Mouse (Mus musculus): Measurements from ENCODE around the gene 6330409D20Rik. TPM values are rescaled to one million over a fixed set of nuclear protein-coding genes. Genes with fewer than 3 reads are reported as not detected.

Gene 6330409D20Rik
- polyA plus RNA-seq (2017; shearing (Covaris generic)), result under 1 TPM; 0.48 to 0.95 TPM

DNA sequence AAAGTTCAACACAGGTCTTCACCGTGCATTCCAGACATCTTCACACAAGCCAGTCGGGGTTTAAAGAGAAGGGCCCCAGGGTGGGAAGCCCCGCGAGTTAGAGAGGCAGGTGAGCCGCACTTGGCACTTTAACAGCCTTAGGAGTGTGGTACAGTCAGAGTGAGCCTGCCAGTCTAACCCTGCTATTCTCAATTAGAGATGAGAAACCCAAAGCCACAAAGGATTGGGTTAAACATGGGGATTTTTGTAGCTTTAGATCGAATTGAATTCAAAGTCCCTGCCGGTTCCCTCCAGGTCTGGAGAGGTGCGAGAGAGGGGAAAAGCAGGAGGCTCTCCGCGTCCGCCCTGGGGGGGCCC, at the start of gene 6330409D20Rik:
Gene 6330409D20Rik (minus strand): TSS at position 101 of the 357 bp plus-strand sequence.

GRCm38 (mm10) chr2:32784048-32784681, 43.3 kb upstream of the 6330409D20Rik start, which contains the start of gene Cfap157:
TSS of gene Cfap157 (minus strand) at chr2:32784428.

DNA sequence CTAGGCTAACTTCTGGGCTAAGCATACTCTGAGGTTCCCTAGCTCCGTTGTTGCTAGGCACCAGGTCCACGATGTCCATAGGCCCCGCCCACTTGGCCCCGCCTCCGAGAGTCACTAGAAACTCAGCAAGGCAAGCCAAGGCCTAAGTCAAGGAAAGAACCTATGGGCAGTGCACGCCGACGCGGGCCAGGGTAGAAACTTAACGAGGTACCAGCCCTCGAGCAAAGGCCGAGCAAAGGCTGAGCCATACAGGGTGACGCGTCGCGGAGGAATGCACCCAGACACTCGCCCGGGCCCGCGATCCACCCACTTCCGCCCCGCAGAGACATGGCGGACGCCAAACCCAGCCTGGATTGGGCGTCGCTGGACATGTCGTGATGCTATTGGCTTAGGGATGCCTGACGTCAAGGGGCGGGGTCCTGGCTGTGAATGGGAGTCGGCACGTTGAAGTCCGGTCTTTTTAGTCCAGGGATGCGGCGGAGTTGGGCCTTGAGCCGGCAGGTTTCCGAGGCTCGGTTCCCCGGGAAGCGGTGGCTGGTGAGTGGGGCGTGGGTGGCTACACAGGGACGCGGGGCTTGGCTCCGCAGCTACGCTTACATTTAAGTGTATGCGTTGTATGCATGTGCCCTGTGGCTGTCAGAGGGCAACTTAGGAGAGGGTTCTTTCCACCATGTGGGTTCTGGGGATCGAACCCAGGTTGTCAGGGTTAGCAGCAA, 34.7 kb upstream of the 6330409D20Rik start, which contains the start of the genes Ttc16 and Ptrh1:
Gene Ttc16 (minus strand): TSS at position 275 of the 716 bp plus-strand sequence.
Gene Ptrh1 (plus strand): TSS at position 428 of the 716 bp plus-strand sequence.

DNA sequence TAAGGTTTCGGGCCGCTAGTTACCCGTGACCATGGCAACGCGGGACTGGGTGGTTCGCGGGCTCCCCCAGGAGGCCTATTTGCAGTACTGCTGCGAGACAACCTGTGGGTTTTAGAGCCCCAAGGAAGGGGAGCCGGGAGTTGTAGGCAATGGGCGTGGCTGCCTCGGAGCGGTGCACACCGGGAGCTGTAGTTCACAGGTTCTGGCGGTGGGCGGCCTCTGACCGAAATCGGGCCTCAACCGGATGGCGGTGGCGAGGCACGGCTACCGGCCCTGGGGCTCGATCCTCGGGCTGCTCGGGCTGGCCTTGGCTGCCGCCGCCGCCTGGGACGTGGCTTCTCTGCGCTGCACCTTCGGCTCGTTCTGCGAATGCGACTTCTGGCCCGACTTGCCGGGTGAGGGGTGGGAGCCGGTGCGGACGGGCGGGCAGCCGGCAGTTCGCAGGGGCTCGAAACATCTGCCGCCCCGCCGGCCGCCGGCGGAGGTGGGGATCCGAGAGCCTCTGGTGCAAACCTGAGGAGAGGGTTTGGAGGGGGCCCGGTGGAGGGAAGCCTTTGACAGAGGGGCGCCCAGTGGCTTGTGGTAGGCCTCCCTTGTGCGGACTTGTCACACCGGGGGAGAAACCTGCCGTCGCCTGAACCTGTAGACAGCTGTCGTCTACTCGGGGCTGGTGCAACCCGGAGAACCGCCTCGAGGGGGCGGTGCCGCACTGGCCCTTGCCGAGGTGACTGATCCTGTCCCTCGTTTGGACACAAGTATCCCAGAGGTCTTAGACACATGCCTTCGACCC, 16.4 kb upstream of the 6330409D20Rik start, which contains the start of gene Tor2a:
Gene Tor2a (plus strand): TSS at position 179 of the 790 bp plus-strand sequence.

DNA sequence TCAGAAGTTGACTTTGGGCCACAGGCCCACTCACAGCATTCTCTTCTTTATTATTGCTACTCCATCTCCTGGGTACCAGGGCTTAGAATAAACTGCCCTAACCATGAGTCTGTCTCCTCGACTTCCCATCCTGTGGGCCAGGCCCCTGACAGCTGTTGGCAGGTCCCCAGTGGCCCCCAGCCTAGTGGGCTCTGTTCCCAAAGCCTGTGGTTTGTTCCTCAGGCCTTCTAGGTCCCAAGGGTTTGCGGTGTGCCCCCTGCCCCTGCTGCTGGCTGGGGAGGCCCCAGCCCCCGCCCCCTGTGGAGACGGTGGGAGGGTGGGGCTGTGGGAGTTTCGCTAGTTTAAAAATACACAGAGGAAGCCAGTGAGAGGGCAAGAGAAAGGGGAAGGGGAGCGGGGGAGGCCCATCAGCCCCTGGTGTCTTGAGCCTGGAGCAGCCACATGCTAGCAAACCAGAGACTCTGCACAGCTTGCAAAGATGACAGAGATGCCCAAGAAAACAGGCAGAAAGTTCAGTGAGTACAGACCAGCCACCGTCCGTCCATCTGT, 20.1 kb downstream of the 6330409D20Rik start, which contains the start of gene Sh2d3c:
Gene Sh2d3c (plus strand): TSS at position 375 of the 549 bp plus-strand sequence.

DNA sequence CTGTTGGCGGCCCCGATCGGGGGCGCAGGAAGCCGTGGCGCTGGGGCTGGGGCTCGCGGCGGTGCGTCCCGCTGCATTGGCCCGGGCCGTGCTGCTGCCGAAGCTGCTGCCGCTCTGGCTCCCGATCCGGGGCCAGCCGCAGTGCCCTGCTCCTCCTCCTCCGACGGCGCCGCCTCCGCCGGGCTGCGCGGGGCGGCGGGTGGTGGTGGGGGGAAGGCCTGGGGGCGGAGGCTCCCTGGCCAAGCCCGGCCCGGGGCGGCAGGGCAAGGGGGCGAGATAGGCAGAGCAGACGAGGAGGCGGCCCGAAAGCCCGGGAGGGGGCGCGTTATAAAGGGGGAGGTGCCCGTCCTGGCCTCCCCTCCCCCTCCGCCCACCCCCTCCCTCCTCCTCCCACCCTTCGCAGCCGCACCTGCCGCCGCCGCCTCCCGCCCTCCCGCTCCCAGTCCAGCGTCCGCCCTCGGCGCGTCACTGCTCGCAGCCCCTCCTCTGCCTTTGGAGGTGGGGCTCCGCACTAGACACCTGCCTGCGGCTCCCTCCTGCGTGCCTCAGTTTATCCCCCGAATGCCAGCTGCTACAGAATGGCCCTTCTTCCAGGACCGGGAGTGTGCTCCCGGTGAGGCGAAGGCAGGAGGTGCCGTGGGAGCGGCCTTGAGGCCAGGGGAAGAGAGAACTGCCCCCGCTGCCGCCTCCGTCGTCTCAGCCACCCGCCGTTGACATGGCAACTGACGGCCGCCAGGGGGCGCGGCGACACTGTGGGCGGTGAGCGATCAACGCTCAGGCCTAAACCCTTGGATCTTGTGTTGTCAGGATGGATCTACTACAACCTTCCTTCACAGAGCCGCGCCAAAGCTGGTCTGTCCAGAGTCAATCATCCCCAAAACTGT, 27.6 kb downstream of the 6330409D20Rik start, which contains the start of gene Cdk9:
Gene Cdk9 (minus strand): TSS at position 143 of the 884 bp plus-strand sequence.

GRCm38 (mm10) chr2:32704021-32704421, 36.8 kb downstream of the 6330409D20Rik start, which contains the start of gene Fpgs:
TSS of gene Fpgs (minus strand) at chr2:32704145.

Other genes with a start within 250 kb of the 6330409D20Rik start
- 100 to 1,000 TPM; 118 to 128 TPM for gene Fam102a, start 205.7 kb downstream of the 6330409D20Rik start, polyA plus RNA-seq (2017; shearing (Covaris generic))
- gene Dpm2, start 170.2 kb downstream of the 6330409D20Rik start, polyA plus RNA-seq (2017; shearing (Covaris generic)), result 100 to 1,000 TPM; 117 to 126 TPM
- under 1 TPM in 1 of 2 experiments, not detected in 1; 0.52 TPM for gene Pip5kl1, start 166.2 kb downstream of the 6330409D20Rik start, polyA plus RNA-seq (2017; shearing (Covaris generic))
- not detected for gene 9430097D07Rik, start 165.3 kb downstream of the 6330409D20Rik start, polyA plus RNA-seq (2017; shearing (Covaris generic))
- 10 to 100 TPM; 39.3 to 52.8 TPM for gene St6galnac4, start 153.9 kb downstream of the 6330409D20Rik start, polyA plus RNA-seq (2017; shearing (Covaris generic))
- 1 to 10 TPM; 5.8 to 6.5 TPM for gene St6galnac6, start 141.3 kb downstream of the 6330409D20Rik start, polyA plus RNA-seq (2017; shearing (Covaris generic))
- gene Ak1, start 119.3 kb downstream of the 6330409D20Rik start, polyA plus RNA-seq (2017; shearing (Covaris generic)), result under 1 TPM in 1 of 2 experiments, not detected in 1; 0.13 TPM
- gene Eng, start 94.4 kb downstream of the 6330409D20Rik start, polyA plus RNA-seq (2017; shearing (Covaris generic)), result under 1 TPM in 1 of 2 experiments, not detected in 1; 0.80 TPM
- gene Fpgs, start 36.9 kb downstream of the 6330409D20Rik start, polyA plus RNA-seq (2017; shearing (Covaris generic)), result 10 to 100 TPM; 11.0 to 16.7 TPM
- gene Cdk9, start 27.9 kb downstream of the 6330409D20Rik start, polyA plus RNA-seq (2017; shearing (Covaris generic)), result 100 to 1,000 TPM; 173 to 181 TPM
- 100 to 1,000 TPM; 105 to 112 TPM for gene Sh2d3c, start 20.0 kb downstream of the 6330409D20Rik start, polyA plus RNA-seq (2017; shearing (Covaris generic))
- gene Tor2a, start 16.2 kb upstream of the 6330409D20Rik start, polyA plus RNA-seq (2017; shearing (Covaris generic)), result 10 to 100 TPM; 69.8 to 78.7 TPM
- gene Ttc16, start 34.6 kb upstream of the 6330409D20Rik start, polyA plus RNA-seq (2017; shearing (Covaris generic)), result 1 to 10 TPM in 1 of 2 experiments, under 1 TPM in 1; 0.79 to 3.5 TPM
- gene Ptrh1, start 34.8 kb upstream of the 6330409D20Rik start, polyA plus RNA-seq (2017; shearing (Covaris generic)), result 1 to 10 TPM; 2.9 to 4.3 TPM
- under 1 TPM; 0.15 to 0.39 TPM for gene Cfap157, start 43.4 kb upstream of the 6330409D20Rik start, polyA plus RNA-seq (2017; shearing (Covaris generic))
- 1 to 10 TPM; 2.8 to 3.4 TPM for gene Stxbp1, start 106.2 kb upstream of the 6330409D20Rik start, polyA plus RNA-seq (2017; shearing (Covaris generic))
- 1 to 10 TPM; 2.3 to 8.5 TPM for gene Fam129b, start 135.1 kb upstream of the 6330409D20Rik start, polyA plus RNA-seq (2017; shearing (Covaris generic))
- 10 to 100 TPM; 17.8 to 46.7 TPM for gene Rpl12, start 220.5 kb upstream of the 6330409D20Rik start, polyA plus RNA-seq (2017; shearing (Covaris generic))
- 10 to 100 TPM in 1 of 2 experiments, 1 to 10 TPM in 1; 2.8 to 10.7 TPM for gene Lrsam1, start 220.6 kb upstream of the 6330409D20Rik start, polyA plus RNA-seq (2017; shearing (Covaris generic))
- 1 to 10 TPM; 8.5 to 9.2 TPM for gene Slc2a8, start 241.1 kb upstream of the 6330409D20Rik start, polyA plus RNA-seq (2017; shearing (Covaris generic))

All from activated CD4-positive, CD25-positive, alpha-beta regulatory T cell (primary cell).